Mouse (Mus musculus) ZHBTc4 (cell line): ENCODE measurements around the gene Hif1an.

Experiments
- DNase-seq: peaks from one replicate; pipeline ENCODE4 v3.0.0-alpha.2; 2011; ENCODE audit warnings: low read depth, low spot score

Hif1an gene

GRCm38 (mm10) chr19:44564006-44564405, 1.4 kb downstream of the Hif1an start:
- no peak for DNase-seq

- DNase-seq: no peak
Observed at GRCm38 (mm10) chr19:44567763-44568162, 5.1 kb downstream of the Hif1an start.

GRCm38 (mm10) chr19:44576275-44576674, 13.6 kb downstream of the Hif1an start:
- DNase-seq: peak; percentile 57

GRCm38 (mm10) chr19:44578038-44578437, 15.4 kb downstream of the Hif1an start:
- no peak for DNase-seq

GRCm38 (mm10) chr19:44582103-44582502, 19.5 kb downstream of the Hif1an start:
- no peak for DNase-seq

GRCm38 (mm10) chr19:44582638-44583309, 20.1 kb downstream of the Hif1an start:
- DNase-seq: peak; percentile 93

- DNase-seq: no peak
Observed at GRCm38 (mm10) chr19:44588036-44588435, 25.4 kb downstream of the Hif1an start.

- DNase-seq: no peak
Observed at GRCm38 (mm10) chr19:44589591-44590223, 27.1 kb downstream of the Hif1an start.

GRCm38 (mm10) chr19:44590992-44591391, 28.3 kb downstream of the Hif1an start:
- DNase-seq: no peak

GRCm38 (mm10) chr19:44591638-44592037, 29.0 kb downstream of the Hif1an start:
- DNase-seq: no peak

GRCm38 (mm10) chr19:44594180-44594579, 31.5 kb downstream of the Hif1an start:
- DNase-seq: peak; percentile 37

- DNase-seq: no peak
Observed at GRCm38 (mm10) chr19:44618166-44618565, 55.5 kb downstream of the Hif1an start.
